Mouse (Mus musculus): ENCODE results near the gene Bsg. TPM values are rescaled to one million over a fixed set of nuclear protein-coding genes. Genes with fewer than 3 reads are reported as not detected.
"Not testable (repeated sequence)": the region's sequence is repeated elsewhere in the genome, so short reads cannot be mapped to it uniquely, and the experiment has no call there.

Bsg gene
- total and polyA plus RNA-seq, 2 experiments from 2014 or later = 1,042 to 1,054 TPM

GRCm38 (mm10) chr10:79756660-79757059 lies 52.4 kb downstream of the Bsg start:
- TF ChIP-seq CTCF (IDR thresholded peaks at IDR 0.05) = no peak
- H3K9me3 ChIP-seq (ENCODE audit: low read length) = no peaks in the 10 kb centered on the region
- 0 out of 2 replicates have a peak, but pooled peaks cover 3% of the 10 kb centered on the region for H3K4me1 ChIP-seq (ENCODE audit: insufficient read depth, low read length)
- H3K27ac ChIP-seq (ENCODE audit: low read depth, low read length) = no peak overlapping the region
- no peak overlapping the region for H3K9ac ChIP-seq (replicated peaks; ENCODE audit: low read length, poor library complexity, severe bottlenecking)
- peaks cover 40% of the 10 kb centered on the region for H3K36me3 ChIP-seq (ENCODE audit: insufficient read depth, low read length)
- H3K4me2 ChIP-seq (ENCODE audit: low read depth, low read length, poor library complexity, severe bottlenecking) = no peak overlapping the region
- WGBS = 90% methylated on average over 24 of the region's 24 CpGs
- no peaks in the 10 kb centered on the region for H3K27me3 ChIP-seq (ENCODE audit: insufficient read depth, low read length)
- no peak overlapping the region for H3K4me3 ChIP-seq (ENCODE audit: low read depth, low read length)
- no peak for DNase-seq (ENCODE audit: low spot score)
- no peak for ATAC-seq (ENCODE audit: low FRiP score)

- H3K9me3 ChIP-seq (ENCODE audit: low read length); ATAC-seq (ENCODE audit: low FRiP score); H3K27ac ChIP-seq (ENCODE audit: low read depth, low read length); DNase-seq (ENCODE audit: low spot score); H3K4me2 ChIP-seq (ENCODE audit: low read depth, low read length, poor library complexity, severe bottlenecking); H3K27me3 ChIP-seq (ENCODE audit: insufficient read depth, low read length); H3K4me1 ChIP-seq (ENCODE audit: insufficient read depth, low read length); H3K4me3 ChIP-seq (ENCODE audit: low read depth, low read length); H3K9ac ChIP-seq (replicated peaks; ENCODE audit: low read length, poor library complexity, severe bottlenecking): not testable (repeated sequence)
- H3K36me3 ChIP-seq (ENCODE audit: insufficient read depth, low read length) = peaks cover 50% of the 10 kb centered on the region
- WGBS = 95% methylated on average over 1 of the region's 1 CpGs
Observed at GRCm38 (mm10) chr10:79759675-79760074, 55.4 kb downstream of the Bsg start.

- Histone ChIP-seq H3K27ac (ENCODE audit: low read depth, low read length) (no peak overlapping the region), H3K9ac (replicated peaks; ENCODE audit: low read length, poor library complexity, severe bottlenecking) (no peak overlapping the region), H3K4me1 (ENCODE audit: insufficient read depth, low read length) (peaks cover 6% of the 10 kb centered on the region; the same call in 1 of the 2 replicates), H3K4me3 (ENCODE audit: low read depth, low read length) (no peak overlapping the region), H3K4me2 (ENCODE audit: low read depth, low read length, poor library complexity, severe bottlenecking) (no peak overlapping the region), H3K9me3 (ENCODE audit: low read length) (no peaks in the 10 kb centered on the region), H3K36me3 (ENCODE audit: insufficient read depth, low read length) (peaks cover 50% of the 10 kb centered on the region), H3K27me3 (ENCODE audit: insufficient read depth, low read length) (no peaks in the 10 kb centered on the region)
- WGBS = 91% methylated on average over 11 of the region's 11 CpGs
- DNase-seq (ENCODE audit: low spot score) (no peak), ATAC-seq (ENCODE audit: low FRiP score) (no peak)
- no peak for TF ChIP-seq CTCF (IDR thresholded peaks at IDR 0.05)
Observed at GRCm38 (mm10) chr10:79760603-79761143, 56.4 kb downstream of the Bsg start.

Other genes with a start within 250 kb of the Bsg start
- not detected in 2 replicates for gene Vmn2r83, start 235.8 kb upstream of the Bsg start, total RNA-seq (2014; rRNA removed)
- not detected in 2 replicates for gene Vmn2r83, start 235.8 kb upstream of the Bsg start, polyA plus RNA-seq (2015; fragmentation: Nextera tagmentation; extraction: Ambion mirVana)
- gene Plpp2, start 170.7 kb upstream of the Bsg start, total RNA-seq (2014; rRNA removed) = 34.6 and 56.9 TPM in 2 replicates
- 22.7 and 25.6 TPM in 2 replicates for gene Plpp2, start 170.7 kb upstream of the Bsg start, polyA plus RNA-seq (2015; fragmentation: Nextera tagmentation; extraction: Ambion mirVana)
- gene Mier2, start 149.3 kb upstream of the Bsg start, total RNA-seq (2014; rRNA removed) = 95.6 and 98.8 TPM in 2 replicates
- gene Mier2, start 149.3 kb upstream of the Bsg start, polyA plus RNA-seq (2015; fragmentation: Nextera tagmentation; extraction: Ambion mirVana) = 43.3 and 46.6 TPM in 2 replicates
- not detected in 2 replicates for gene Theg, start 117.2 kb upstream of the Bsg start, total RNA-seq (2014; rRNA removed)
- gene Theg, start 117.2 kb upstream of the Bsg start, polyA plus RNA-seq (2015; fragmentation: Nextera tagmentation; extraction: Ambion mirVana) = not detected in 2 replicates
- 43.6 and 45.2 TPM in 2 replicates for gene C2cd4c, start 90.5 kb upstream of the Bsg start, total RNA-seq (2014; rRNA removed)
- gene C2cd4c, start 90.5 kb upstream of the Bsg start, polyA plus RNA-seq (2015; fragmentation: Nextera tagmentation; extraction: Ambion mirVana) = 1.7 and 1.8 TPM in 2 replicates
- 74.5 and 78.2 TPM in 2 replicates for gene Shc2, start 66.6 kb upstream of the Bsg start, total RNA-seq (2014; rRNA removed)
- gene Shc2, start 66.6 kb upstream of the Bsg start, polyA plus RNA-seq (2015; fragmentation: Nextera tagmentation; extraction: Ambion mirVana) = 25.9 and 26.2 TPM in 2 replicates
- gene Odf3l2, start 58.8 kb upstream of the Bsg start, total RNA-seq (2014; rRNA removed) = 2.3 TPM in 1 of 2 replicates, not detected in the other
- gene Odf3l2, start 58.8 kb upstream of the Bsg start, polyA plus RNA-seq (2015; fragmentation: Nextera tagmentation; extraction: Ambion mirVana) = 1.6 and 2.1 TPM in 2 replicates
- 1.7 and 1.9 TPM in 2 replicates for gene Madcam1, start 39.9 kb upstream of the Bsg start, total RNA-seq (2014; rRNA removed)
- gene Madcam1, start 39.9 kb upstream of the Bsg start, polyA plus RNA-seq (2015; fragmentation: Nextera tagmentation; extraction: Ambion mirVana) = 1.3 and 1.6 TPM in 2 replicates
- gene Tpgs1, start 35.1 kb upstream of the Bsg start, total RNA-seq (2014; rRNA removed) = 80.9 and 85.9 TPM in 2 replicates
- 139 and 146 TPM in 2 replicates for gene Tpgs1, start 35.1 kb upstream of the Bsg start, polyA plus RNA-seq (2015; fragmentation: Nextera tagmentation; extraction: Ambion mirVana)
- 65.8 and 99.4 TPM in 2 replicates for gene Cdc34, start 22.3 kb upstream of the Bsg start, total RNA-seq (2014; rRNA removed)
- gene Cdc34, start 22.3 kb upstream of the Bsg start, polyA plus RNA-seq (2015; fragmentation: Nextera tagmentation; extraction: Ambion mirVana) = 72.5 and 75.2 TPM in 2 replicates
- 0.66 and 0.85 TPM in 2 replicates for gene Gzmm, start 15.5 kb upstream of the Bsg start, total RNA-seq (2014; rRNA removed)
- 1.2 and 1.4 TPM in 2 replicates for gene Gzmm, start 15.5 kb upstream of the Bsg start, polyA plus RNA-seq (2015; fragmentation: Nextera tagmentation; extraction: Ambion mirVana)
- 60.9 and 66.1 TPM in 2 replicates for gene Hcn2, start 12.1 kb downstream of the Bsg start, total RNA-seq (2014; rRNA removed)
- 5.0 TPM in 2 replicates for gene Hcn2, start 12.1 kb downstream of the Bsg start, polyA plus RNA-seq (2015; fragmentation: Nextera tagmentation; extraction: Ambion mirVana)
- 42.0 and 43.2 TPM in 2 replicates for gene Polrmt, start 42.1 kb downstream of the Bsg start, total RNA-seq (2014; rRNA removed)
- 32.5 and 37.4 TPM in 2 replicates for gene Polrmt, start 42.1 kb downstream of the Bsg start, polyA plus RNA-seq (2015; fragmentation: Nextera tagmentation; extraction: Ambion mirVana)
- 1.7 and 2.2 TPM in 2 replicates for gene Fgf22, start 50.6 kb downstream of the Bsg start, total RNA-seq (2014; rRNA removed)
- 3.1 and 4.0 TPM in 2 replicates for gene Fgf22, start 50.6 kb downstream of the Bsg start, polyA plus RNA-seq (2015; fragmentation: Nextera tagmentation; extraction: Ambion mirVana)
- gene Rnf126, start 62.5 kb downstream of the Bsg start, total RNA-seq (2014; rRNA removed) = 79.6 and 107 TPM in 2 replicates
- 121 and 134 TPM in 2 replicates for gene Rnf126, start 62.5 kb downstream of the Bsg start, polyA plus RNA-seq (2015; fragmentation: Nextera tagmentation; extraction: Ambion mirVana)
- 3.3 and 3.4 TPM in 2 replicates for gene Fstl3, start 72.8 kb downstream of the Bsg start, total RNA-seq (2014; rRNA removed)
- 3.0 and 3.9 TPM in 2 replicates for gene Fstl3, start 72.8 kb downstream of the Bsg start, polyA plus RNA-seq (2015; fragmentation: Nextera tagmentation; extraction: Ambion mirVana)
- 1.1 TPM in 1 of 2 replicates, not detected in the other for gene Prss57, start 86.5 kb downstream of the Bsg start, total RNA-seq (2014; rRNA removed)
- 0.09 and 0.25 TPM in 2 replicates for gene Prss57, start 86.5 kb downstream of the Bsg start, polyA plus RNA-seq (2015; fragmentation: Nextera tagmentation; extraction: Ambion mirVana)
- 161 and 165 TPM in 2 replicates for gene Palm, start 89.1 kb downstream of the Bsg start, total RNA-seq (2014; rRNA removed)
- 302 and 308 TPM in 2 replicates for gene Palm, start 89.1 kb downstream of the Bsg start, polyA plus RNA-seq (2015; fragmentation: Nextera tagmentation; extraction: Ambion mirVana)
- 0.24 TPM in 1 of 2 replicates, not detected in the other for gene Misp, start 116.5 kb downstream of the Bsg start, total RNA-seq (2014; rRNA removed)
- 0.18 and 0.27 TPM in 2 replicates for gene Misp, start 116.5 kb downstream of the Bsg start, polyA plus RNA-seq (2015; fragmentation: Nextera tagmentation; extraction: Ambion mirVana)
- 114 and 119 TPM in 2 replicates for gene Ptbp1, start 149.9 kb downstream of the Bsg start, total RNA-seq (2014; rRNA removed)
- 46.2 and 49.7 TPM in 2 replicates for gene Ptbp1, start 149.9 kb downstream of the Bsg start, polyA plus RNA-seq (2015; fragmentation: Nextera tagmentation; extraction: Ambion mirVana)
- 5.9 and 7.5 TPM in 2 replicates for gene Prtn3, start 170.0 kb downstream of the Bsg start, total RNA-seq (2014; rRNA removed)
- 11.7 and 14.6 TPM in 2 replicates for gene Prtn3, start 170.0 kb downstream of the Bsg start, polyA plus RNA-seq (2015; fragmentation: Nextera tagmentation; extraction: Ambion mirVana)
- 494 and 539 TPM in 2 replicates for gene Plppr3, start 170.1 kb downstream of the Bsg start, total RNA-seq (2014; rRNA removed)
- 350 and 358 TPM in 2 replicates for gene Plppr3, start 170.1 kb downstream of the Bsg start, polyA plus RNA-seq (2015; fragmentation: Nextera tagmentation; extraction: Ambion mirVana)
- not detected in 2 replicates for gene Elane, start 181.8 kb downstream of the Bsg start, total RNA-seq (2014; rRNA removed)
- not detected in 2 replicates for gene Elane, start 181.8 kb downstream of the Bsg start, polyA plus RNA-seq (2015; fragmentation: Nextera tagmentation; extraction: Ambion mirVana)
- gene Cfd, start 186.4 kb downstream of the Bsg start, total RNA-seq (2014; rRNA removed) = not detected in 2 replicates
- not detected in 2 replicates for gene Cfd, start 186.4 kb downstream of the Bsg start, polyA plus RNA-seq (2015; fragmentation: Nextera tagmentation; extraction: Ambion mirVana)
- gene Med16, start 204.4 kb downstream of the Bsg start, total RNA-seq (2014; rRNA removed) = 75.9 and 79.6 TPM in 2 replicates
- 54.9 and 55.3 TPM in 2 replicates for gene Med16, start 204.4 kb downstream of the Bsg start, polyA plus RNA-seq (2015; fragmentation: Nextera tagmentation; extraction: Ambion mirVana)
- not detected in 2 replicates for gene Gm26602, start 206.4 kb downstream of the Bsg start, total RNA-seq (2014; rRNA removed)
- 7.4 and 17.3 TPM in 2 replicates for gene Gm26602, start 206.4 kb downstream of the Bsg start, polyA plus RNA-seq (2015; fragmentation: Nextera tagmentation; extraction: Ambion mirVana)
- 6.1 and 9.6 TPM in 2 replicates for gene Kiss1r, start 212.5 kb downstream of the Bsg start, total RNA-seq (2014; rRNA removed)
- gene Kiss1r, start 212.5 kb downstream of the Bsg start, polyA plus RNA-seq (2015; fragmentation: Nextera tagmentation; extraction: Ambion mirVana) = 4.4 and 5.5 TPM in 2 replicates
- gene R3hdm4, start 216.7 kb downstream of the Bsg start, total RNA-seq (2014; rRNA removed) = 108 and 118 TPM in 2 replicates
- gene R3hdm4, start 216.7 kb downstream of the Bsg start, polyA plus RNA-seq (2015; fragmentation: Nextera tagmentation; extraction: Ambion mirVana) = 301 and 323 TPM in 2 replicates
- 9.0 and 9.5 TPM in 2 replicates for gene Arid3a, start 222.6 kb downstream of the Bsg start, total RNA-seq (2014; rRNA removed)
- 3.1 and 3.3 TPM in 2 replicates for gene Arid3a, start 222.6 kb downstream of the Bsg start, polyA plus RNA-seq (2015; fragmentation: Nextera tagmentation; extraction: Ambion mirVana)

All from midbrain, postnatal 0 days (tissue).